Mouse (Mus musculus) hindbrain, embryonic 16.5 days (tissue): Measurements from ENCODE around the gene Gpr150. TPM values are rescaled to one million over a fixed set of nuclear protein-coding genes. Genes with fewer than 3 reads are reported as not detected.

Experiments
- ATAC-seq: fragments of 200-750 bp; cut with Nextera tagmentation; 2 replicates; pipeline ENCODE4 v1.8.0; 2017; ENCODE audit warnings: moderate TSS enrichment, moderate library complexity
- H3K27ac ChIP-seq: fragments of 300-500 bp; sonication (generic); 2 replicates; pipeline ENCODE4 v1.5.1; 2014; ENCODE audit warnings: low read depth, mild to moderate bottlenecking, control low read depth, low read length, moderate library complexity
- H3K27me3 ChIP-seq: fragments of 300-500 bp; sonication (generic); replicated peaks from 2 replicates; pipeline ENCODE4 v1.6.1; 2014; ENCODE audit warnings: low read length; ENCODE audit not compliant: control insufficient read depth, insufficient read depth
- H3K36me3 ChIP-seq: fragments of 300-500 bp; sonication (generic); 2 replicates; pipeline ENCODE4 v1.6.1; 2014; ENCODE audit warnings: mild to moderate bottlenecking, low read length, moderate library complexity, mixed read lengths; ENCODE audit not compliant: control insufficient read depth, insufficient read depth
- H3K4me1 ChIP-seq: fragments of 300-500 bp; sonication (generic); 2 replicates; pipeline ENCODE4 v1.6.1; 2014; ENCODE audit warnings: low read depth, low read length; ENCODE audit not compliant: control insufficient read depth, insufficient read depth
- H3K4me2 ChIP-seq: fragments of 300-500 bp; sonication (generic); 2 replicates; pipeline ENCODE4 v1.6.1; 2014; ENCODE audit warnings: mild to moderate bottlenecking, low read length, control low read depth, moderate library complexity
- H3K4me3 ChIP-seq: fragments of 300-500 bp; sonication (generic); 2 replicates; pipeline ENCODE4 v1.5.1; 2014; ENCODE audit warnings: mild to moderate bottlenecking, low read length, control low read depth, moderate library complexity
- H3K9ac ChIP-seq: fragments of 300-500 bp; sonication (generic); 2 replicates; pipeline ENCODE4 v1.6.1; 2014; ENCODE audit warnings: low read depth, mild to moderate bottlenecking, control low read depth, low read length, moderate library complexity
- H3K9me3 ChIP-seq: fragments of 300-500 bp; sonication (generic); 2 replicates; pipeline ENCODE4 v1.6.1; 2014; ENCODE audit warnings: mild to moderate bottlenecking, low read length, moderate library complexity; ENCODE audit not compliant: control insufficient read depth
- WGBS: fragments of 180-500 bp; shearing (Covaris S2); extraction: QIAGEN DNeasy Blood & Tissue Kit; methylation state at CpG from one replicate; pipeline ENCODE4 v1.1.7; 2014; 5-methylcytosine and 5-hydroxymethylcytosine counted together
- polyA plus RNA-seq: library from polyadenylated mRNA; unstranded; fragments of >200 nt; fragmentation: Nextera tagmentation; extraction: Ambion mirVana; gene quantifications from 2 replicates; pipeline ENCODE4 v1.2.1, GENCODE M21; 2015

Gene Gpr150
- polyA plus RNA-seq, 1 experiment from 2014 or later, result 5.2 TPM

- H3K36me3 ChIP-seq, result no peaks in the 10 kb centered on the region
- peak; percentile 53 for ATAC-seq
- H3K9ac ChIP-seq, result peak overlapping the region; percentile 77; the same call in 1 of the 2 replicates
- peak overlapping the region; percentile 49 for H3K4me3 ChIP-seq
- 46% methylated on average over 5 of the region's 5 CpGs for WGBS
- H3K27ac ChIP-seq, result no peak overlapping the region; the same call in 1 of the 2 replicates
- H3K4me2 ChIP-seq, result peak overlapping the region; percentile 76
- H3K27me3 ChIP-seq, result no peaks in the 10 kb centered on the region
- peaks cover 6% of the 10 kb centered on the region for H3K4me1 ChIP-seq
- no peaks in the 10 kb centered on the region for H3K9me3 ChIP-seq
Measured at GRCm38 (mm10) chr13:76018844-76019400, 37.9 kb downstream of the Gpr150 start.

- peak within 1 kb of the TSS; percentile 89 for H3K27ac ChIP-seq
- no peaks in the 10 kb centered on the region for H3K36me3 ChIP-seq
- peak within 1 kb of the TSS; percentile 49 for H3K4me3 ChIP-seq
- H3K4me1 ChIP-seq, result peaks cover 6% of the 10 kb centered on the region
- peak within 1 kb of the TSS; percentile 77 for H3K9ac ChIP-seq
- peak within 1 kb of the TSS; percentile 76 for H3K4me2 ChIP-seq
- H3K27me3 ChIP-seq, result no peaks in the 10 kb centered on the region
- no peaks in the 10 kb centered on the region for H3K9me3 ChIP-seq
- WGBS, result under 1% methylated on average over 50 of the region's 50 CpGs
- ATAC-seq, result peak; percentile 100
Measured at GRCm38 (mm10) chr13:76017974-76018843, 38.6 kb downstream of the Gpr150 start, which contains the start of gene Rfesd. Rfesd (minus strand) TSS chr13:76018719.

GRCm38 (mm10) chr13:76017465-76017864 lies 39.3 kb downstream of the Gpr150 start:
- Histone ChIP-seq H3K4me3 (peak overlapping the region; percentile 49), H3K4me2 (peak overlapping the region; percentile 76), H3K27ac (no peak overlapping the region; the same call in 1 of the 2 replicates), H3K9ac (peak overlapping the region; percentile 77), H3K27me3 (no peaks in the 10 kb centered on the region), H3K36me3 (no peaks in the 10 kb centered on the region), H3K4me1 (peaks cover 6% of the 10 kb centered on the region), H3K9me3 (no peaks in the 10 kb centered on the region)
- 70% methylated on average over 4 of the region's 4 CpGs for WGBS
- no peak for ATAC-seq

GRCm38 (mm10) chr13:76014511-76014910 lies 42.3 kb downstream of the Gpr150 start:
- H3K4me2 ChIP-seq, result no peak overlapping the region
- H3K36me3 ChIP-seq, result no peaks in the 10 kb centered on the region
- H3K9me3 ChIP-seq, result no peaks in the 10 kb centered on the region
- H3K27me3 ChIP-seq, result no peaks in the 10 kb centered on the region
- no peak overlapping the region for H3K9ac ChIP-seq
- ATAC-seq, result no peak
- H3K27ac ChIP-seq, result no peak overlapping the region
- H3K4me1 ChIP-seq, result peaks cover 6% of the 10 kb centered on the region
- no peak overlapping the region for H3K4me3 ChIP-seq
- 89% methylated on average over 2 of the region's 2 CpGs for WGBS

Other genes with a start within 250 kb of the Gpr150 start
- 75.8 and 91.4 TPM in 2 replicates for gene Glrx, start 217.1 kb downstream of the Gpr150 start, polyA plus RNA-seq
- 14.9 and 18.8 TPM in 2 replicates for gene Rhobtb3, start 113.1 kb downstream of the Gpr150 start, polyA plus RNA-seq
- gene Spata9, start 89.8 kb downstream of the Gpr150 start, polyA plus RNA-seq, result 2.2 and 2.3 TPM in 2 replicates
- 16.1 and 19.9 TPM in 2 replicates for gene Rfesd, start 38.3 kb downstream of the Gpr150 start, polyA plus RNA-seq
- gene Arsk, start 41.7 kb upstream of the Gpr150 start, polyA plus RNA-seq, result 4.7 and 5.2 TPM in 2 replicates
- 7.7 and 9.2 TPM in 2 replicates for gene Ttc37, start 41.7 kb upstream of the Gpr150 start, polyA plus RNA-seq
- gene Fam81b, start 248.1 kb upstream of the Gpr150 start, polyA plus RNA-seq, result 1.0 and 1.1 TPM in 2 replicates